In genomic region chr7:72528873-72529272, GRCm38 (mm10) we compare ENCODE assay signal across 14 mouse cellular contexts.
DNase-seq lines count a peak whose midpoint lies in the region; ATAC-seq and TF ChIP-seq lines count a peak whose summit lies in the region.
"Had no signal": no experiment of that assay in that cellular context is flagged by ENCODE, and none has a peak within 500 bp of the region (broad histone marks: within the 10 kb centered on the region; RNA-seq: fewer than 3 reads in every experiment).

No protein-coding gene starts in this region.

- 89% methylated on average over 3 of the region's 3 CpGs for WGBS in forebrain, embryonic 14.5 days
- WGBS in forebrain, embryonic 16.5 days, result 86% methylated on average over 3 of the region's 3 CpGs
- WGBS in kidney, embryonic 14.5 days, result 89% methylated on average over 3 of the region's 3 CpGs
- WGBS in midbrain, postnatal 0 days, result 80% methylated on average over 3 of the region's 3 CpGs
- WGBS in midbrain, embryonic 15.5 days, result 83% methylated on average over 3 of the region's 3 CpGs

- no peaks in the 10 kb centered on the region for H3K27me3 ChIP-seq in forebrain, embryonic 14.5 days (replicated peaks; ENCODE audit: control insufficient read depth, insufficient read depth, low read length)
- no peaks in the 10 kb centered on the region for H3K27me3 ChIP-seq in forebrain, embryonic 16.5 days (replicated peaks; ENCODE audit: control insufficient read depth, insufficient read depth, low read length)
- H3K27me3 ChIP-seq in kidney, embryonic 14.5 days (ENCODE audit: control insufficient read depth, insufficient read depth, low read length), result no peaks in the 10 kb centered on the region
- no peaks in the 10 kb centered on the region for H3K27me3 ChIP-seq in midbrain, postnatal 0 days (ENCODE audit: insufficient read depth, low read length)
- H3K27me3 ChIP-seq in midbrain, embryonic 15.5 days (replicated peaks), result no peaks in the 10 kb centered on the region
- H3K27me3 ChIP-seq: midbrain, embryonic 12.5 days had no signal

- no peak overlapping the region for H3K9ac ChIP-seq in forebrain, embryonic 14.5 days (ENCODE audit: low read length)
- H3K9ac ChIP-seq in forebrain, embryonic 16.5 days (replicated peaks; ENCODE audit: low read depth, low read length), result no peak overlapping the region
- H3K9ac ChIP-seq in kidney, embryonic 14.5 days (ENCODE audit: low read depth, low read length), result no peak overlapping the region
- H3K9ac ChIP-seq in midbrain, postnatal 0 days (replicated peaks; ENCODE audit: low read length, poor library complexity, severe bottlenecking), result no peak overlapping the region
- no peak overlapping the region for H3K9ac ChIP-seq in midbrain, embryonic 15.5 days
- H3K9ac ChIP-seq: midbrain, embryonic 12.5 days had no signal

- H3K36me3 ChIP-seq in forebrain, embryonic 14.5 days (ENCODE audit: control insufficient read depth, insufficient read depth, low read length), result no peaks in the 10 kb centered on the region
- no peaks in the 10 kb centered on the region for H3K36me3 ChIP-seq in forebrain, embryonic 16.5 days (ENCODE audit: control insufficient read depth, insufficient read depth)
- H3K36me3 ChIP-seq in kidney, embryonic 14.5 days (ENCODE audit: control insufficient read depth, insufficient read depth, low read length), result no peaks in the 10 kb centered on the region
- H3K36me3 ChIP-seq in midbrain, postnatal 0 days (ENCODE audit: insufficient read depth, low read length), result no peaks in the 10 kb centered on the region
- no peaks in the 10 kb centered on the region for H3K36me3 ChIP-seq in midbrain, embryonic 15.5 days (replicated peaks)
- H3K36me3 ChIP-seq: midbrain, embryonic 12.5 days had no signal

- ATAC-seq in forebrain, embryonic 14.5 days, result no peak
- ATAC-seq in forebrain, embryonic 16.5 days, result no peak
- ATAC-seq in kidney, embryonic 14.5 days (ENCODE audit: low FRiP score, low TSS enrichment), result no peak
- ATAC-seq in midbrain, postnatal 0 days (ENCODE audit: low FRiP score), result no peak
- no peak for ATAC-seq in midbrain, embryonic 15.5 days (replicated peaks)
- ATAC-seq in erythroid progenitor cell, adult 5-6 weeks (replicated peaks; ENCODE audit: low FRiP score, poor library complexity, severe bottlenecking), result no peak
- ATAC-seq: hindbrain, embryonic 16.5 days had no signal

- peak; percentile 57 for TF ChIP-seq CTCF in midbrain, postnatal 0 days (IDR thresholded peaks at IDR 0.05)

- H3K4me2 ChIP-seq in forebrain, embryonic 14.5 days (ENCODE audit: low read length), result no peak overlapping the region
- no peak overlapping the region for H3K4me2 ChIP-seq in forebrain, embryonic 16.5 days (ENCODE audit: low read length)
- H3K4me2 ChIP-seq in kidney, embryonic 14.5 days (replicated peaks; ENCODE audit: low read depth, low read length), result no peak overlapping the region
- no peak overlapping the region for H3K4me2 ChIP-seq in midbrain, postnatal 0 days (ENCODE audit: low read depth, low read length, poor library complexity, severe bottlenecking)
- no peak overlapping the region for H3K4me2 ChIP-seq in midbrain, embryonic 15.5 days
- H3K4me2 ChIP-seq: midbrain, embryonic 12.5 days had no signal

- no peaks in the 10 kb centered on the region for H3K4me1 ChIP-seq in forebrain, embryonic 14.5 days (ENCODE audit: control insufficient read depth, insufficient read depth, low read length)
- no peaks in the 10 kb centered on the region for H3K4me1 ChIP-seq in forebrain, embryonic 16.5 days (replicated peaks; ENCODE audit: control insufficient read depth, insufficient read depth, low read length)
- H3K4me1 ChIP-seq in kidney, embryonic 14.5 days (ENCODE audit: control insufficient read depth, insufficient read depth, low read length), result no peaks in the 10 kb centered on the region
- H3K4me1 ChIP-seq in midbrain, postnatal 0 days (ENCODE audit: insufficient read depth, low read length), result no peaks in the 10 kb centered on the region
- H3K4me1 ChIP-seq in midbrain, embryonic 15.5 days, result no peaks in the 10 kb centered on the region
- H3K4me1 ChIP-seq: midbrain, embryonic 12.5 days had no signal

- no peaks in the 10 kb centered on the region for H3K9me3 ChIP-seq in forebrain, embryonic 14.5 days (replicated peaks; ENCODE audit: control insufficient read depth, low read length)
- H3K9me3 ChIP-seq in forebrain, embryonic 16.5 days (ENCODE audit: control insufficient read depth, low read length), result no peaks in the 10 kb centered on the region
- no peaks in the 10 kb centered on the region for H3K9me3 ChIP-seq in kidney, embryonic 14.5 days (ENCODE audit: control insufficient read depth, low read length)
- H3K9me3 ChIP-seq in midbrain, postnatal 0 days (ENCODE audit: low read length), result no peaks in the 10 kb centered on the region
- H3K9me3 ChIP-seq in midbrain, embryonic 15.5 days, result no peaks in the 10 kb centered on the region
- H3K9me3 ChIP-seq: midbrain, embryonic 12.5 days had no signal

- no peak overlapping the region for H3K27ac ChIP-seq in forebrain, embryonic 14.5 days (ENCODE audit: low read depth, low read length)
- no peak overlapping the region for H3K27ac ChIP-seq in forebrain, embryonic 16.5 days (ENCODE audit: low read length)
- no peak overlapping the region for H3K27ac ChIP-seq in kidney, embryonic 14.5 days (ENCODE audit: low read depth, low read length)
- H3K27ac ChIP-seq in midbrain, postnatal 0 days (ENCODE audit: low read depth, low read length), result no peak overlapping the region
- no peak overlapping the region for H3K27ac ChIP-seq in midbrain, embryonic 15.5 days
- H3K27ac ChIP-seq: midbrain, embryonic 12.5 days had no signal

- peak; percentile 22 for DNase-seq in forebrain, embryonic 14.5 days (ENCODE audit: low spot score)
- DNase-seq in kidney, postnatal 36 days, result peak; percentile 15 to 34
- DNase-seq in midbrain, postnatal 0 days (ENCODE audit: low spot score), result no peak
- no peak for DNase-seq in frontal cortex, postnatal 36 days (ENCODE audit: low spot score in 2 of 2)
- DNase-seq: adrenal gland, adult 8-10 months; kidney, postnatal 14 days; layer of hippocampus, postnatal 36 days; right cerebral cortex, postnatal 25 days had no signal

- no peak overlapping the region for H3K4me3 ChIP-seq in forebrain, embryonic 14.5 days (ENCODE audit: low read depth, low read length)
- no peak overlapping the region for H3K4me3 ChIP-seq in forebrain, embryonic 16.5 days (replicated peaks; ENCODE audit: low read length)
- no peak overlapping the region for H3K4me3 ChIP-seq in kidney, embryonic 14.5 days (ENCODE audit: low read length)
- no peak overlapping the region for H3K4me3 ChIP-seq in midbrain, postnatal 0 days (ENCODE audit: low read depth, low read length)
- no peak overlapping the region for H3K4me3 ChIP-seq in midbrain, embryonic 15.5 days
- H3K4me3 ChIP-seq: midbrain, embryonic 12.5 days had no signal

Comparison
In these comparisons a context has a peak if more than half of its experiments do, and no peak if none do; other contexts are left out.
1. DNase-seq: peak in forebrain, embryonic 14.5 days (single experiment) and kidney, postnatal 36 days (2 of 2); none in midbrain, postnatal 0 days (single experiment) and frontal cortex, postnatal 36 days (0 of 2).